Mouse (Mus musculus): ENCODE data around the gene Bicc1. TPM values are rescaled to one million over a fixed set of nuclear protein-coding genes. Genes with fewer than 3 reads are reported as not detected.

The Bicc1 gene
- total and polyA plus RNA-seq, 2 experiments = 0.75 to 1.7 TPM

- TF ChIP-seq CTCF (IDR thresholded peaks at IDR 0.05; ENCODE audit: low read depth, low read length) (no peak), POLR2A (IDR thresholded peaks at IDR 0.05; ENCODE audit: extremely low read depth, insufficient read depth, low read length) (no peak)
- Histone ChIP-seq H3K4me3 (ENCODE audit: insufficient read depth, low read depth, low read length) (no peak overlapping the region), H3K27ac (replicated peaks; ENCODE audit: insufficient read depth, low read depth, low read length) (no peak overlapping the region), H3K27me3 (ENCODE audit: control insufficient read depth, insufficient read depth, low read length) (peaks cover 3% of the 10 kb centered on the region; the same call in 1 of the 2 replicates), H3K4me1 (ENCODE audit: control insufficient read depth, insufficient read depth, low read length) (0 out of 2 replicates have a peak, but pooled peaks cover 2% of the 10 kb centered on the region), H3K36me3 (ENCODE audit: control insufficient read depth, insufficient read depth, low read length) (no peaks in the 10 kb centered on the region), H3K79me2 (ENCODE audit: control insufficient read depth, insufficient read depth, low read length) (no peaks in the 10 kb centered on the region), H3K9ac (ENCODE audit: low read depth, low read length) (no peak overlapping the region)
- DNase-seq (ENCODE audit: extremely low read depth, low read depth, low spot score) = no peak
- 47% methylated on average over 5 of the region's 5 CpGs for WGBS
Observed at GRCm38 (mm10) chr10:71156569-71156968, 2.9 kb downstream of the Bicc1 start.

DNA sequence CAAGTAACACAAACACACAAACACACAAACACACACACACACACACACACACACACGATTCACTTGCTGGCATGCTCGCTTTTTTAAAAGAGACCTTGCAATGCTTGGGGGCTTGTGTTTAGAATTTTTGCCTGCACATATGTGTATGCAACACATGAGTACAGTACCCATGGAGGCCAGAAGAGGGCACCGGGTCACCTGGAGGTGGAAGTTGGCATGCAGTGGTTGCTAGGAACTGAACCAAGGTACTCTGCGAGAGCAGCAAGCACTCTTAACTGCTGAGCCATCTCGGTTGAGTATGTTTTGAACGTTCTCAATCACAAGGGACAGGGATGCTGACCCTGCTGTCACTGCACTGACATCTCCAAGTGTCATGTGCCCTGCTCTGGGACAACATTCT is 5.9 kb downstream of the Bicc1 start:
- Histone ChIP-seq H3K36me3 (ENCODE audit: control insufficient read depth, insufficient read depth, low read length) (no peaks in the 10 kb centered on the region), H3K27me3 (ENCODE audit: control insufficient read depth, insufficient read depth, low read length) (no peaks in the 10 kb centered on the region; the same call in 1 of the 2 replicates), H3K4me3 (ENCODE audit: insufficient read depth, low read depth, low read length) (no peak overlapping the region), H3K4me1 (ENCODE audit: control insufficient read depth, insufficient read depth, low read length) (no peaks in the 10 kb centered on the region), H3K9ac (ENCODE audit: low read depth, low read length) (no peak overlapping the region), H3K79me2 (ENCODE audit: control insufficient read depth, insufficient read depth, low read length) (no peaks in the 10 kb centered on the region), H3K27ac (replicated peaks; ENCODE audit: insufficient read depth, low read depth, low read length) (no peak overlapping the region)
- 93% methylated on average over 6 of the region's 6 CpGs for WGBS
- TF ChIP-seq POLR2A (IDR thresholded peaks at IDR 0.05; ENCODE audit: extremely low read depth, insufficient read depth, low read length) (no peak), CTCF (IDR thresholded peaks at IDR 0.05; ENCODE audit: low read depth, low read length) (peak; percentile 40; the same call in 1 of the 2 replicates)
- DNase-seq (ENCODE audit: extremely low read depth, low read depth, low spot score) = no peak

- WGBS = 45% methylated on average over 1 of the region's 1 CpGs
- TF ChIP-seq CTCF (IDR thresholded peaks at IDR 0.05; ENCODE audit: low read depth, low read length) (no peak), POLR2A (IDR thresholded peaks at IDR 0.05; ENCODE audit: extremely low read depth, insufficient read depth, low read length) (no peak)
Observed at GRCm38 (mm10) chr10:71153138-71153537, 6.4 kb downstream of the Bicc1 start.

DNA sequence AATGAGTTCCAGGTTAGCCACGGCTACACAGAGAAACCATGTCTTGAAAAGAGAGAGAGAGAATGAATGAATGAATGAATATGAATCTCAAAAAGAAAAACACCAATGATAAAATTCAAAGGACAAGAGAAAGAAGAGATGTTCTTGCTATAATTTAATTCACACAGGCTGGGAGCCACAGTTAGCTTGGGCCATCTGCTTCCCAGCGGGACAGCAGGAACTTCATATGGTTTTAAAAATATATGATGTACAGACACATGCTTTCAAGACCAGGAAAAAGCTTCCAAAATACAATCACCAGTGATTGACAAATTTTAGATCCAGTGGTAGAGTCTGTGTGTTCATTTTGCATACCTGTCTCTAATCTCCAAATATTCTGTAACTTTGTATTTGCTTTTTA is 9.0 kb downstream of the Bicc1 start:
- no peaks in the 10 kb centered on the region for H3K27me3 ChIP-seq (ENCODE audit: control insufficient read depth, insufficient read depth, low read length)
- no peak for TF ChIP-seq CTCF (IDR thresholded peaks at IDR 0.05; ENCODE audit: low read depth, low read length)
- no peak for TF ChIP-seq POLR2A (IDR thresholded peaks at IDR 0.05; ENCODE audit: extremely low read depth, insufficient read depth, low read length)

More at GRCm38 (mm10) chr10:71153138-71153537, 6.4 kb downstream of the Bicc1 start:
- DNase-seq (ENCODE audit: extremely low read depth, low read depth, low spot score) = no peak
- Histone ChIP-seq H3K36me3 (ENCODE audit: control insufficient read depth, insufficient read depth, low read length) (no peaks in the 10 kb centered on the region), H3K27me3 (ENCODE audit: control insufficient read depth, insufficient read depth, low read length) (no peaks in the 10 kb centered on the region), H3K27ac (replicated peaks; ENCODE audit: insufficient read depth, low read depth, low read length) (no peak overlapping the region), H3K4me1 (ENCODE audit: control insufficient read depth, insufficient read depth, low read length) (no peaks in the 10 kb centered on the region), H3K4me3 (ENCODE audit: insufficient read depth, low read depth, low read length) (no peak overlapping the region), H3K9ac (ENCODE audit: low read depth, low read length) (no peak overlapping the region), H3K79me2 (ENCODE audit: control insufficient read depth, insufficient read depth, low read length) (no peaks in the 10 kb centered on the region)

DNA sequence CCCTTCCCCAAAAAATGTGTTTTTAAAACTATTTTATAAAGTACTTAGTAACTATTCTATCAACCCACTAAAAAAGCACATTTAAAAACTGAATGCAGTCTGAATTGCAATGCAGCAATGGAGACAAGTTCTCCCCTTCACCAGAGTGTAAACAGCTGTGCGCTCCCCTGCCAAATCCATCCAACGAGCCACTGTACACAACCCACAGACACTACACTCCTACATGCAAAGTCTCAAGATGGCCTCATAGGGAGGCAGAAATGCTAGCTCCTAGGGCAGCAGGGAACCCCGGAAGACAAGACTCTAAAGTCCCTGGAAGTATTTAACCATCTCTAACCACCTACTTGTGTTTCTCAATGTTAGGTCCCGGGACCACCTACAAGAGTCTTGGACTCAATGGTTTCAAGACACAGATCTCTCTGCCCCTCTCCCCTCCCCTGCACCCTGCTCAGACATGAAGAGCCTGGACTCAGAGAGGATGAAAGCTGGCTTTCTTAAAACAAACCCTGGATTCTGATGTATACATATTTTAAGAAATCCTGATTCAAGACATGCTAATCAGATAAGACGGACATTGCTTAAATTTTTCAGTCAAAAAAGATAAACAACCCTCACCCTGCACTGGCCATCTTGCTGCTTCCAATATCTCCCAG is 10.4 kb downstream of the Bicc1 start:
- no peak overlapping the region for H3K4me3 ChIP-seq (ENCODE audit: insufficient read depth, low read depth, low read length)
- 83% methylated on average over 5 of the region's 5 CpGs for WGBS
- DNase-seq (ENCODE audit: extremely low read depth, low read depth, low spot score) = no peak
- no peaks in the 10 kb centered on the region for H3K4me1 ChIP-seq (ENCODE audit: control insufficient read depth, insufficient read depth, low read length)
- no peak overlapping the region for H3K27ac ChIP-seq (replicated peaks; ENCODE audit: insufficient read depth, low read depth, low read length)
- no peaks in the 10 kb centered on the region for H3K36me3 ChIP-seq (ENCODE audit: control insufficient read depth, insufficient read depth, low read length)
- no peak for TF ChIP-seq CTCF (IDR thresholded peaks at IDR 0.05; ENCODE audit: low read depth, low read length)
- TF ChIP-seq POLR2A (IDR thresholded peaks at IDR 0.05; ENCODE audit: extremely low read depth, insufficient read depth, low read length) = no peak
- H3K79me2 ChIP-seq (ENCODE audit: control insufficient read depth, insufficient read depth, low read length) = no peaks in the 10 kb centered on the region
- H3K27me3 ChIP-seq (ENCODE audit: control insufficient read depth, insufficient read depth, low read length) = no peaks in the 10 kb centered on the region
- no peak overlapping the region for H3K9ac ChIP-seq (ENCODE audit: low read depth, low read length)

More for the DNA sequence above, 9.0 kb downstream of the Bicc1 start:
- Histone ChIP-seq H3K27ac (replicated peaks; ENCODE audit: insufficient read depth, low read depth, low read length) (no peak overlapping the region), H3K36me3 (ENCODE audit: control insufficient read depth, insufficient read depth, low read length) (no peaks in the 10 kb centered on the region), H3K79me2 (ENCODE audit: control insufficient read depth, insufficient read depth, low read length) (no peaks in the 10 kb centered on the region), H3K4me1 (ENCODE audit: control insufficient read depth, insufficient read depth, low read length) (no peaks in the 10 kb centered on the region), H3K4me3 (ENCODE audit: insufficient read depth, low read depth, low read length) (no peak overlapping the region), H3K9ac (ENCODE audit: low read depth, low read length) (no peak overlapping the region)
- 91% methylated on average over 2 of the region's 2 CpGs for WGBS
- DNase-seq (ENCODE audit: extremely low read depth, low read depth, low spot score) = no peak

DNA sequence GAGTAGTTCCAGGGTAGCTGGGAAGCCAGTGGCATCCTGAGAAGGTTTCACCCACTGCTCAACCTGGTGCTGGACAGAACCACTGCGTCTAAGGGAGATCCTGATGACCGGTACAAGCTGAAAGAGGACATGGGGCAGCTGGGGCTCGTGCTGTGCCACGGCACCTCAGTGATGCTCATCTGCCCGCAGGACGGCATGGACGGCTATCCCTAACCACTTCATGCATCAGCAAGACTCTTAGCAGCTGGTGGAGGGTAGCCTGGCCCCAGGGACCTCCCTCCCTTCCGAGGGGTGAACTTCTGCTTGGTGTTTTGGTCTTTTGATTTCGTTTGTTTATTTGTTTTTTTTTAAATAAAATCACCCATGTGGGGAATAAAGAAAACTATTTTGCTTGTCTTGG is 11.3 kb downstream of the Bicc1 start:
- H3K27me3 ChIP-seq (ENCODE audit: control insufficient read depth, insufficient read depth, low read length) = no peaks in the 10 kb centered on the region
- TF ChIP-seq POLR2A (IDR thresholded peaks at IDR 0.05; ENCODE audit: extremely low read depth, insufficient read depth, low read length) (no peak), CTCF (IDR thresholded peaks at IDR 0.05; ENCODE audit: low read depth, low read length) (no peak)
- H3K79me2 ChIP-seq (ENCODE audit: control insufficient read depth, insufficient read depth, low read length) = no peaks in the 10 kb centered on the region
- WGBS = 88% methylated on average over 9 of the region's 9 CpGs
- H3K36me3 ChIP-seq (ENCODE audit: control insufficient read depth, insufficient read depth, low read length) = no peaks in the 10 kb centered on the region
- no peak overlapping the region for H3K9ac ChIP-seq (ENCODE audit: low read depth, low read length)
- no peaks in the 10 kb centered on the region for H3K4me1 ChIP-seq (ENCODE audit: control insufficient read depth, insufficient read depth, low read length)
- no peak for DNase-seq (ENCODE audit: extremely low read depth, low read depth, low spot score)
- no peak overlapping the region for H3K4me3 ChIP-seq (ENCODE audit: insufficient read depth, low read depth, low read length)
- no peak overlapping the region for H3K27ac ChIP-seq (replicated peaks; ENCODE audit: insufficient read depth, low read depth, low read length)
